Mouse (Mus musculus): ENCODE results near the gene Slc25a17. TPM values are rescaled to one million over a fixed set of nuclear protein-coding genes. Genes with fewer than 3 reads are reported as not detected.

Slc25a17 gene
- total RNA-seq, 2 experiments from 2014 or later = 14.5 to 17.4 TPM

DNA sequence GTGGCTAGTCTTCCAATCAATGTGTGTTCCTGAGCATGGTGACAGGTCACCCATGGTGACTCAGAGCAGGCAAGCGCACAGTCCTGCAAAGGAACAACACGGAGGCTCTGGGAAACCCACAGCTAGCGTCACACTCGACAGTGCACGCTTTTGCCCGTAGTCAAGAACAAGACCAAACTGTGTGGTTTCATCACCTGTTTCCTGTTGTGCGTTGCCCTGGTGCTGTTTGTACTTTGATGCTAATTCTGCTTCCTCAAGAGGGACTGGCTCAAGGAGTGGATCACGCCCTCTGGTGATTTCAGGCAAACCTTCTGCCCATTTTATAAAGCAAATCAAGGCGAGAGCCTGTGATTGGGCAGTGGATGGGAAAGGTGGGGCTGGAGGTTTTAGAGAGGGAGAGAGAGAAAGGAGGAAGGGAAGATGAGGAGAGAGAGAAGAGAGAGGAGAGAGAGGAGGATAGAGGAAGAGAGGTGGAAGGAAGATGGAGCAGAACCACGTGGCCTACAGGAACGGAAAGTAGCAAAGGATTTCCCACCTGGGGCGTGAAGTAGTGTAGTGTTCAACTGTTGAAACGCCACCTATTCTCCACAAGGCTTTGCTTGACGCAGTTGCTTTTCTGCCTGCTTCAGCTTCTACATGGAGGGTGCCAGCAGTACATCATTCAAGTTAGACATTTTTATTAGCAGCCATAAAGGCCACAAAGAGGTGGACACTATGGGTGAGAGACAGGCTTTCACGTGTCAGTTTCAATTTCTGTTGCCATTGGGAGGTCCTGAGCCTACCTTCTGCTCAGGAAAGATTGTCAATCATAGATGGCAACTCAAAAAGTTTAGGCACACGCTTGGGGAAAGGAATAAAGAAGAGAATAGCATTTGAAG lies 59.2 kb downstream of the Slc25a17 start:
- peak in 1 of 2 experiments; percentile 30 for DNase-seq

DNA sequence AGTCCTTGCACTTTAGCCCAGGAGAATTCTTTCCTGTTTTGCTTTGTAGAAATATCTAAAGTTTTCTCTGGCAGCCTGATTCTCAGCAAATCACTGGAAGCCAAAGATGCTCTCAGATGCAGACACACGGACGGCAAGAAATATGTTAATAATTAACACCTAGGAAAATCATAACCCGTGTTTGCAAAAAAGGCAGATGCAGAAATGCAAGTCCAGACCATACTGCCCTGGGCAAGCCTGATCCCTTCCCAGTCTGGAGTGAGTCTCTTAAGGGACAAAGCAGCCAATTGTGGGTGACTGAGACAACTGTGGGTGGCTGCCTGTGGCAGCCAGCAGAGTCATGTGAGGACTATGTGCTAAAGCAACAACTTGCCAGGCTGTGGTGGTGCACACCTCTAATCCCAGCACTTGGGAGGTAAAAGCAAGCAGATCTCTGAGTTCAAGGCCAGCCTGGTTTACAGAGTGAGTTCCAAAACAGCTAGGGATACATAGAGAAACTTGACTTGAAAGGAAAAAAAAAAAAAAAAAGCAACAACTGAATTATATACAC lies 60.0 kb downstream of the Slc25a17 start:
- DNase-seq = no peak

DNA sequence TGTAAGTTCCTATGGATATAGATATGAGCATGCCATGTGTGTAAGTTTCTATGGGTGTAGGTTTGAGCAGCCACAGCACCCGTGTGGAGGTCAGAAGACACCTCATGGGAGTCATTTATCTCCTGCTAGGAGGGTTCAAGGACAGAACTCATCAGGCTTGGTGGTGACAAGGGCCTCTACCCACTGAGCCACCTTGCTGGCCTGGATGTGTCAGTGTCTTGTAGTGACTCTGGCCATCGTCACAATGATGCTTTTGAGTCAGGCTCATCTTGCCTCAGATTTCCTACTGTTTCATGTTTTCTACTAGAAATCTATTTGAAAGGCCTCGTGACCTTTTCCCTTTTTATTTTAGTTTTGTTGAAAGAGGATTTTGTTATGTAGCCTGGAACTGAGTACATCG lies 61.1 kb downstream of the Slc25a17 start:
- DNase-seq = no peak

DNA sequence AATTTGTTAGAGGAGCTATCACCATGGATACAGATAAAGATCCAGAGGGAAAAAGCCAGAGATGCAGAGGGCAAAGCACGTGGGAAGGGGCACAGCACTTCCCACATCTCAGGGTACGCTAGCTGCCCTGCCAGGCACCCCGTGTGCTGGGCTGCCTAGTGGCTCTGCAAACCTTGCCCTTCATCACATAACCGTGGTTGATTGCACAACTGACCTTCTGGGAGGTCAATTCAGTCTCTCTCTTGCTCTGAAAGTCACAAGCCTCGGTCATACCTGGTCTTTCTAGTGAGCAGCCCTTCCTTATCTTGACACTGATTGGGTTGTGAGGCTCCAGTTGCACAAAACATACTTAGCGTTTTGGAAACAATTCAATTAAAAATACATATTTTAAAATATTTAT lies 62.4 kb downstream of the Slc25a17 start:
- DNase-seq = no peak

DNA sequence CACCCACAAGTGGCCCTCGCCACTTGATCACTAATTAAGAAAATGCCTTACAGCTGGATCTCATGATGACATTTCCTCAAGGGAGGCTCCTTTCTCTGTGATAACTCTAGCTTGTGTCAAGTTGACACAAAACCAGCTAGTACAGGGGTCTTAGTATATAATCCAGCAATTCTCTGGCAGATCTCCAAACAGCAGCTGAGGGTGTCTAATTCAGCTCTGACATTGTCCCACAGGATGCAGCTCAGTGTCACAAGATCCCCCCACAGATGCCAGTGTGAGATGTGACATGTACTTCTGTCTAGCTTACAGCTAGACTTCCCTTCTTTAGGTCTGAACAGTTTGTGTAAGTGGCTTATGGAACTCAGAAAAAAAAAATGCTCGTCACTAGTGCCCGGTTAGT lies 63.1 kb downstream of the Slc25a17 start:
- DNase-seq = no peak

DNA sequence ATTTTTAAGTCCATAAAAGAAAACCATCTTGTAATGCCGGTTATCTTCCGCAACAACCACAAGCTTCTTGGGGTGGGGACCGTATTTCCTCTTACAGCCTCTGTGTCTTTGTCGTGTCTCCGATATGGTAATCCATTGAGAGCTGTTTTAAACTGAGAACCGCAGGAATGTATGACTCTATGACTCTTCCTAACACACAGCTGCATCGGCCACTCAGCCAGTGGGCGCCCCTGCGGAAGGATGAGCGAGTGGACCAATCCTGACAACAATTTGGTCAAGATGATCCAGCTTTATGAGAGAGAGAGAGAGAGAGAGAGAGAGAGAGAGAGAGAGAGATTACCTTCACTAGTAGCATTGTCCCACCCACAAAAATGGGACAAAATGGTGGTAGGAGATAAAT lies 65.7 kb downstream of the Slc25a17 start:
- no peak for DNase-seq

DNA sequence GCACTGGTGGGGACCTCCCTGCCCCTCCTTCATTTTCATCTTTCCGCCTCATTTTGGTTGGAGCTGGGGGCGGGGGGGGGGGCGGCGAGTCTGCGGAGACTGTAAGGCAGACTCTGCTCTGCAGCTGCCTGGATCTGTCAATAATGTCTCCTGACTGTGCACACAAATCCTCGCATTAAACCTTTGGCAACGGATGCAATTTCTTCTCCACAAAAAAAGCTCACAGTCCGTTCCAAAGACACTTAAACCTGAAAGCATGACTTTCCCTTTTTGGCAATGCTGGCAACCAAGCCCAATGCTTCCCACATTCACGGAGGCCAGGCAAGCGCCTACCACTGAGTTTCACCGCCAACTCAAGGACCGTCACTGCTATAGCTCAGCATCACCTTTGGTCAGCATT lies 66.2 kb downstream of the Slc25a17 start:
- DNase-seq = peak in 1 of 2 experiments; percentile 15

DNA sequence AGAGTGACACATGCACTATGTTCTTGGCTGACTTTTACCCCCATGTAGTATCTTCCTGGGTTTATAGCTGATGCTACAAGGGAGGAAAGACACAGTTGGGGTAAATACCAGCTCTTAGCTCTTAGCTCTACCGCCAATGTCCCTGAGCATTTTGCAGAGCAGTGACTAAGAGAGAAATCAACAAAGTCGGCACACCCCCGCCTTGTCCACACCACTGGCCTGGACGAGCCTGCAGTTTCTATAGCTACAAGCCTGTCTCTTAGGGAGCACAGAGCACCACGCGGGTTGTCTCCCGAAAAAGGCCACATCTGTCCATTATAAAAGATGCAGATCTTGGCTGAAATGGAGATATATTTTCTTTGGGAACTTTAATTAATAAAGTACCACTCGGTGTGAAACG lies 69.9 kb downstream of the Slc25a17 start:
- peak; percentile 26 to 30 for DNase-seq

DNA sequence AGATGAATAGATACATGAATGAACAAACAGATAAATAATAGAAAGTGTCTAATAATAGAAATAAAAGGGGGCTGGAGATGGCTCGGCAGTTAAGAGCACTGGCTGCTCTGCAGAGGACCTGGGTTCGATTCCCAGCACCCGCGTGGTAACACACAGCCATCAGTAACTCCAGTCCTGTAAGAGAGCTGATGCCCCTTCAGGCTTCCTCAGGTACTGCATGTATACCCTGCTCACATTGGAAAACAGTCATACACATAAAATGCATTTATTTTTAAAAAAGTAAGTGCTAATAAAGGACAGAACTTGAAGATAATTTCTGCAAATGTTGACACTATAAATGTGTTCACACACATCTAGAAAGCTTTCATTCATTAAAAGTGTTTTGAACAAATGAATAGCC lies 70.4 kb downstream of the Slc25a17 start:
- DNase-seq = no peak

DNA sequence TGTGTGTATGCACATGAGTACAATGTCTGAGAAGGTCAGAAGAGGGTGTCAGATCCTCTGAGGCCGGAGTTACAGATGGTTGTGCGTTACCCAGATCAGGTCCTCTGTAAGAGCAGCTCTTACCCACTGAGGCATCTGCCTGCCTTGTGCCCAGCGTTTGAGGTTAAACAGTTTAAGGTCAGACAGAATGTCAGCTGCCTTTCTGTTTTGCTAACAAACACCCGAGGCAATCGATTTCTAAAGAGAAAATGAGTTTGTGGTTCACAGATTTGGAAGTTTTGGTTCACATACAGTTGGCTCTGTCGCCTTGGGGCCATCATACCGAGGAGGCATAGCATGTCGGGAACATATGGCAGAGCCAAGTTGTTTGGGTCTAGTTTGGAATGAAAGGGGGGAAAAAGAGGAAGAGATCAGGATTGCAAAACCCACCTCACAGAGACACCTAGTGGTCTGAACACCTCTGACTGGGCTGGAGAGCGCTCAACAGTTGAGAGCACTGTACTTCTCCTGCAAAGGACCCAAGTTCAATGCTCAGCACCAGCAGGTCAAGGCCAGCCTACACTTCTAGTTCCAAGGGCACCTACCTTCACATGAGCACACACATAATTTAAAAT lies 76.4 kb downstream of the Slc25a17 start:
- DNase-seq = no peak

DNA sequence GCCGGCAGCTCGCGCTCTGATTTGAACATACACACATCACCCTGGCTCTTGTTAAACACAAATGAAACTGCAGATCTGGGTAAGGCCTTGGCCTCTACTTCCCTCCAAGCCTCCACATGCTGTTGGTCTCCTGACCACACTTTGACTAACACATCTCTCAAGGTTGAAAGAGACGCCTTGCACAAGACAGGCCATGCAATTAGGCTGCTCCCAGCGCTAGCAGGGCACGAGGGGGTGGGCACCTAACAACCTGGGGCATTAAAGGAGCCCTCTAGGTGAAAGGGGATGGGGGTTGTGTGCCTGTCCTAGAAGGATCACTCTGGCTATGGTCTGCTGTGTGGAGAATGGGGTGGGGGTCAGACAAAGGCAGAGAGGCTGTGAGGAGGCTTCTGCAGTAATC lies 81.9 kb downstream of the Slc25a17 start:
- DNase-seq = no peak

DNA sequence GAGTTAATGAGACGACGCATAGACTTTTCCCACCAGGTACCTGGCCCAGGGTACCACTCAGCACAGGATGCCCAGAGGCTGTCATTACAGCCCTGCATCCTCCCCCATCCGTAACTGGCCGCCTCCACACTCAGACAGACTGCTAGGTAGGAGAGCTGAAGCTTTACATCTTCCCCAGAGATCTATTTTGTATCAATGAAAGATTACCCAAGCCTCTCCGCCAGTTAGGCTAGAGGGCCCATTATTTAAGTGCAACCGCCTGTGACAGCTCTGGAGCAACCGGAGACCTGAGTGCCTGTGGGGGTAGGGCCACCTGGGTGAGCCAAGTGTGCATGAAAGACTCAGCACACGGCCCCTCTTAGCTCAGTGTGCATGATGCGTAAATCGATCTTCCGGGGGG lies 82.7 kb downstream of the Slc25a17 start:
- DNase-seq = no peak

DNA sequence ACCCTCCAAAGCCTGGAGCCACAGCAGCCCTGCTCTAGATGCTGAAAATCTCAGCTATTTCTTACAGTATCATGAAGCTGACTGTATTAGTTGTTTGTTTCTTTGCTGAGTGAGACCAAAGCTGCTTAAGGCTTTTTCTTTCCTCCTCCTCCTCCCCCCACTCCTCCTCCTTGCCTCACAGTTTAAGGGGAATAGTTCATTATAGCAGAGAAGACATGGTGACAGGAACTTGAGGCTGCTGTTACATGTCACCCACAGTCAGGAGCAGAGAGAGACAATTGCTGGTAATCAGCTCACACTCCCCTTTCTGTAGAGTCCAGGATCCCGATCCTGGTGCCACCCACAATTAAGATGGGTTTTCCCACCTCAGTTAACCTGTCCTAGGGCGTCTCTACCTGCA lies 87.3 kb downstream of the Slc25a17 start:
- no peak for DNase-seq

DNA sequence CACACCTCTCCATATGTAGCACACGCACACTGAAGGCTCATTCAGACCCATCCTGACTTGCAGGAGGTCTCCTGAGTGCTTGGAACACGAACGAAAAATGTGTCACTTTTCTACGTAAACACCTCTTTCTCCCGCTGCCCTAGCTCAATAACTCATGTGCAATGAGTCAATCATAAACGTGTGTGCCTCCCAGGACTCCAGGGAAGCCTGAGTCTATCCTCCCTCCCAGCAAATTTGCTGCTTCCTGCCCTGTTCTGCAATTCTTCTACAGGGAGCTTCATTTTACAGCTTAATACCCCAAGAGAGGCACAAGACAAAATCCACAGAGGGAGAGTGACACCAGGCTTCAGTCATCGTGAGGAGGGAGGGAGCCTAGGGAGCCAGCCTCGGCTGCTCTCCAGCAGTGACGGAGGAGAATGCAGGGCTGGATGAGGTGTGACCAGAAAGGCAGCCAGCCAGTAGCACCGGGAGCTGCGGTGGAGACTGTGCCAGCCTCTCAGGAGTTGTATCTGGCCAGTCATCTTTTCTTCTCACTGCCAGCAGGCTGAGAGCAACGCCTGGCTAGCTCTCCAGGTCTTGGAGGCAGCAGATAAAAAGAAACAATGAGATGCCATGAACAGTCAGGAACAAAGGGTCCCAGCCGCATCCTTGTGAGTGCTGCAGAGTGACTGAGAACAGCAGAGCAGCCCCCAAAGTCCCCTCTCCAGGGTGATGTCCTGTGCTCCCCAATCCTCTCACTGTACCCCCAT lies 88.1 kb downstream of the Slc25a17 start:
- peak; percentile 50 to 65 for DNase-seq

Other genes with a start within 250 kb of the Slc25a17 start
- gene Mrtfa, start 170.1 kb downstream of the Slc25a17 start, total RNA-seq (2021) = 10 to 100 TPM in 1 of 2 experiments, 1 to 10 TPM in 1; 8.6 to 10.1 TPM
- gene Mchr1, start 125.3 kb downstream of the Slc25a17 start, total RNA-seq (2021) = not detected
- 100 to 1,000 TPM; 122 TPM for gene St13, start 39.3 kb upstream of the Slc25a17 start, total RNA-seq (2021)
- 10 to 100 TPM; 11.4 to 13.3 TPM for gene Xpnpep3, start 39.3 kb upstream of the Slc25a17 start, total RNA-seq (2021)
- not detected for gene Dnajb7, start 47.5 kb upstream of the Slc25a17 start, total RNA-seq (2021)
- 100 to 1,000 TPM; 113 to 130 TPM for gene Rbx1, start 105.5 kb upstream of the Slc25a17 start, total RNA-seq (2021)
- gene Ep300, start 224.5 kb upstream of the Slc25a17 start, total RNA-seq (2021) = 10 to 100 TPM; 40.7 to 42.1 TPM